Mouse (Mus musculus) ES-Bruce4 (cell line): Measurements from ENCODE around the gene Arhgap10.

Experiments
- CTCF ChIP-seq: IDR thresholded peaks from one replicate; pipeline ENCODE4 v1.8.1; 2011; ENCODE audit warnings: low read depth, low read length
- EP300 ChIP-seq: IDR thresholded peaks from 2 replicates; pipeline ENCODE4 v1.6.1; 2011; ENCODE audit warnings: low read depth, low read length; ENCODE audit not compliant: insufficient read depth
- POLR2A ChIP-seq: IDR thresholded peaks from one replicate; pipeline ENCODE4 v1.8.1; 2011; ENCODE audit warnings: low read length; ENCODE audit not compliant: insufficient read depth

- TF ChIP-seq POLR2A (no peak), EP300 (no peak), CTCF (peak; percentile 85)
Observed at GRCm38 (mm10) chr8:77379300-77379699, 138.5 kb downstream of the Arhgap10 start.
